15 mouse cellular contexts compared by ENCODE assay signal in the genomic region with DNA sequence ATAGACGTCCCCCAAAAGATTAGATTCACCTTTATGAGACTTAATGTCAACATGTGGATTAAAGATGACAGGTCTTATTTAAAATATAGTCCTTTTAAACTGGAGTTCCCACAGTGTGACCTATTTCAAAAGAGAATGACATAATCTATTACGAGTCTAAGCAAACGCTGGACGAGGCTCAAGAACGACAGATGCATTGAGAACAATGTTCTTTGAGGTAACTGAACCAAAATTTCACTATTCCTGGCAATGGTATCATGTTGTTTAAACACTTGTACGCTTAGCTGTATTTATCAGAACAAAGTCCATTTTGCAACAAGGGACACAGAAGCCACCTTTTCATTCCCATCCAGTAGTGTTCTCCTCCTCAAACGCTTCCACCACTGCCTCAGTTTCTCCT.
"Had no signal": no experiment of that assay in that cellular context is flagged by ENCODE, and none has a peak within 500 bp of the region (broad histone marks: within the 10 kb centered on the region; RNA-seq: fewer than 3 reads in every experiment).

No protein-coding gene starts in this region.

- H3K4me3 ChIP-seq: lung, embryonic 15.5 days; megakaryocyte, embryonic 14.5 days; midbrain, embryonic 13.5 days; midbrain, embryonic 15.5 days; neural tube, embryonic 12.5 days; stomach, embryonic 15.5 days had no signal

- H3K9ac ChIP-seq: lung, embryonic 15.5 days; midbrain, embryonic 13.5 days; midbrain, embryonic 15.5 days; neural tube, embryonic 12.5 days; stomach, embryonic 15.5 days had no signal

- H3K36me3 ChIP-seq: lung, embryonic 15.5 days; midbrain, embryonic 13.5 days; neural tube, embryonic 12.5 days; stomach, embryonic 15.5 days had no signal

- H3K4me1 ChIP-seq: lung, embryonic 15.5 days; midbrain, embryonic 13.5 days; midbrain, embryonic 15.5 days; neural tube, embryonic 12.5 days; stomach, embryonic 15.5 days had no signal

- H3K27me3 ChIP-seq: lung, embryonic 15.5 days; megakaryocyte, embryonic 14.5 days; midbrain, embryonic 13.5 days; midbrain, embryonic 15.5 days; neural tube, embryonic 12.5 days; stomach, embryonic 15.5 days had no signal

- DNase-seq: lung, adult 2 months; lung, postnatal 14 days; lung, postnatal 36 days; right cerebral cortex, postnatal 14 days; thymus, adult 2 months; thymus, postnatal 25 days; thymus, postnatal 4 days had no signal

- H3K27ac ChIP-seq: lung, embryonic 15.5 days; macrophage; midbrain, embryonic 13.5 days; midbrain, embryonic 15.5 days; neural tube, embryonic 12.5 days; stomach, embryonic 15.5 days; stomach, postnatal 0 days had no signal
